Mouse (Mus musculus) lung, postnatal 0 days (tissue): ENCODE results near the gene Usp34. TPM values are rescaled to one million over a fixed set of nuclear protein-coding genes. Genes with fewer than 3 reads are reported as not detected.
A peak's percentile ranks its signal among the peaks of the same experiment; 100 is the strongest.
"Not testable (repeated sequence)": the region's sequence is repeated elsewhere in the genome, so short reads cannot be mapped to it uniquely, and the experiment has no call there.

Experiments used
- ATAC-seq: fragments of 200-750 bp; cut with Nextera tagmentation; 2 replicates; pipeline ENCODE4 v1.8.0; 2017; ENCODE audit warnings: moderate library complexity
- DNase-seq: peaks from one replicate; pipeline ENCODE4 v3.0.0-alpha.2; 2016; ENCODE audit warnings: low spot score
- H3K27ac ChIP-seq: fragments of 300-500 bp; sonication (generic); 2 replicates; pipeline ENCODE4 v1.5.1; 2014; ENCODE audit warnings: antibody characterized with exemption, mild to moderate bottlenecking, low read length, mixed read lengths
- H3K27me3 ChIP-seq: fragments of 300-500 bp; sonication (generic); replicated peaks from 2 replicates; pipeline ENCODE4 v1.6.1; 2014; ENCODE audit warnings: low read length, mixed read lengths; ENCODE audit not compliant: insufficient read depth
- H3K36me3 ChIP-seq: fragments of 300-500 bp; sonication (generic); 2 replicates; pipeline ENCODE4 v1.6.1; 2014; ENCODE audit warnings: low read length, mixed read lengths; ENCODE audit not compliant: insufficient read depth
- H3K4me1 ChIP-seq: fragments of 300-500 bp; sonication (generic); 2 replicates; pipeline ENCODE4 v1.6.1; 2014; ENCODE audit warnings: antibody characterized with exemption, low read depth, low read length, mixed read lengths; ENCODE audit not compliant: insufficient read depth
- H3K4me2 ChIP-seq: fragments of 300-500 bp; sonication (generic); replicated peaks from 2 replicates; pipeline ENCODE4 v1.6.1; 2014; ENCODE audit warnings: low read depth, mild to moderate bottlenecking, low read length, moderate library complexity, mixed read lengths
- H3K4me3 ChIP-seq: fragments of 300-500 bp; sonication (generic); 2 replicates; pipeline ENCODE4 v1.5.1; 2014; ENCODE audit warnings: low read depth, low read length
- H3K9ac ChIP-seq: fragments of 300-500 bp; sonication (generic); replicated peaks from 2 replicates; pipeline ENCODE4 v1.6.1; 2014; ENCODE audit warnings: low read depth, mild to moderate bottlenecking
- H3K9me3 ChIP-seq: fragments of 300-500 bp; sonication (generic); 2 replicates; pipeline ENCODE4 v1.6.1; 2016; ENCODE audit warnings: low read length, mixed read lengths
- CTCF ChIP-seq: IDR thresholded peaks from 2 replicates; pipeline ENCODE4 v1.5.1; 2016; ENCODE audit warnings: antibody characterized with exemption, mild to moderate bottlenecking
- EP300 ChIP-seq: IDR thresholded peaks from 2 replicates; pipeline ENCODE4 v1.6.1; 2016; ENCODE audit warnings: antibody characterized with exemption, mild to moderate bottlenecking, control low read depth
- WGBS: fragments of 180-500 bp; shearing (Covaris S2); extraction: QIAGEN DNeasy Blood & Tissue Kit; methylation state at CpG from one replicate; pipeline ENCODE4 v1.1.7; 2014; 5-methylcytosine and 5-hydroxymethylcytosine counted together
- polyA plus RNA-seq: library from polyadenylated mRNA; unstranded; fragments of >200 nt; fragmentation: Nextera tagmentation; extraction: Ambion mirVana; gene quantifications from 2 replicates; pipeline ENCODE4 v1.2.1, GENCODE M21; 2015

Gene Usp34
- polyA plus RNA-seq, 1 experiment from 2014 or later: 15.3 TPM

GRCm38 (mm10) chr11:23329413-23329812 lies 22.7 kb downstream of the Usp34 start:
- no peak overlapping the region for H3K4me2 ChIP-seq
- no peak for ATAC-seq
- no peak overlapping the region for H3K9ac ChIP-seq
- H3K36me3 ChIP-seq: no peaks in the 10 kb centered on the region
- no peak overlapping the region for H3K27ac ChIP-seq
- no peak for DNase-seq
- no peak overlapping the region for H3K4me3 ChIP-seq
- 91% methylated on average over 2 of the region's 2 CpGs for WGBS
- H3K9me3 ChIP-seq: no peaks in the 10 kb centered on the region
- no peaks in the 10 kb centered on the region for H3K27me3 ChIP-seq
- H3K4me1 ChIP-seq: no peaks in the 10 kb centered on the region
- TF ChIP-seq EP300 (no peak), CTCF (no peak)

GRCm38 (mm10) chr11:23332136-23332535 lies 25.4 kb downstream of the Usp34 start:
- Histone ChIP-seq H3K4me1 (no peaks in the 10 kb centered on the region), H3K4me2 (no peak overlapping the region), H3K36me3 (no peaks in the 10 kb centered on the region), H3K27me3 (no peaks in the 10 kb centered on the region), H3K9ac (no peak overlapping the region), H3K27ac (no peak overlapping the region), H3K9me3 (no peaks in the 10 kb centered on the region), H3K4me3 (no peak overlapping the region)
- no peak for TF ChIP-seq EP300
- no peak for TF ChIP-seq CTCF
- no peak for ATAC-seq
- no peak for DNase-seq
- 83% methylated on average over 3 of the region's 3 CpGs for WGBS

GRCm38 (mm10) chr11:23335160-23335559 lies 28.5 kb downstream of the Usp34 start:
- Histone ChIP-seq H3K36me3 (0 out of 2 replicates have a peak, but pooled peaks cover 3% of the 10 kb centered on the region), H3K4me3 (no peak overlapping the region), H3K27ac (no peak overlapping the region), H3K4me2 (no peak overlapping the region), H3K27me3 (no peaks in the 10 kb centered on the region), H3K9me3 (no peaks in the 10 kb centered on the region), H3K9ac (no peak overlapping the region), H3K4me1 (no peaks in the 10 kb centered on the region)
- DNase-seq (no peak), ATAC-seq (no peak)
- WGBS: 44% methylated on average over 1 of the region's 1 CpGs
- TF ChIP-seq EP300 (no peak), CTCF (no peak)

- not testable (repeated sequence) for H3K4me3 ChIP-seq, H3K27ac ChIP-seq, H3K4me2 ChIP-seq, H3K9ac ChIP-seq, H3K27me3 ChIP-seq, H3K9me3 ChIP-seq, H3K4me1 ChIP-seq, DNase-seq, ATAC-seq
- TF ChIP-seq CTCF: peak; percentile 38
- H3K36me3 ChIP-seq: peaks cover 17% of the 10 kb centered on the region; the same call in 1 of the 2 replicates
- 66% methylated on average over 5 of the region's 5 CpGs for WGBS
Measured at GRCm38 (mm10) chr11:23357226-23357625, 50.5 kb downstream of the Usp34 start.

GRCm38 (mm10) chr11:23359687-23360235 lies 53.1 kb downstream of the Usp34 start:
- H3K27ac ChIP-seq, ATAC-seq, H3K4me1 ChIP-seq, H3K9ac ChIP-seq, DNase-seq, H3K9me3 ChIP-seq, H3K4me2 ChIP-seq, H3K27me3 ChIP-seq, H3K4me3 ChIP-seq: not testable (repeated sequence)
- H3K36me3 ChIP-seq: peaks cover 26% of the 10 kb centered on the region; the same call in 1 of the 2 replicates
- WGBS: 80% methylated on average over 1 of the region's 1 CpGs

GRCm38 (mm10) chr11:23362305-23362704 lies 55.6 kb downstream of the Usp34 start:
- Histone ChIP-seq H3K4me2 (no peak overlapping the region), H3K4me1 (no peaks in the 10 kb centered on the region), H3K4me3 (no peak overlapping the region), H3K9me3 (no peaks in the 10 kb centered on the region), H3K27me3 (no peaks in the 10 kb centered on the region), H3K27ac (no peak overlapping the region), H3K9ac (no peak overlapping the region), H3K36me3 (peaks cover 20% of the 10 kb centered on the region; the same call in 1 of the 2 replicates)
- ATAC-seq (no peak), DNase-seq (no peak)
- no peak for TF ChIP-seq CTCF
- TF ChIP-seq EP300: no peak

GRCm38 (mm10) chr11:23364348-23364747 lies 57.7 kb downstream of the Usp34 start:
- no peaks in the 10 kb centered on the region for H3K27me3 ChIP-seq
- DNase-seq (no peak), ATAC-seq (no peak)
- no peak overlapping the region for H3K4me3 ChIP-seq
- H3K4me1 ChIP-seq: no peaks in the 10 kb centered on the region
- no peaks in the 10 kb centered on the region for H3K9me3 ChIP-seq
- no peak overlapping the region for H3K27ac ChIP-seq
- H3K36me3 ChIP-seq: peaks cover 15% of the 10 kb centered on the region; the same call in 1 of the 2 replicates
- WGBS: 88% methylated on average over 3 of the region's 3 CpGs
- TF ChIP-seq CTCF (no peak), EP300 (no peak)
- H3K4me2 ChIP-seq: no peak overlapping the region
- no peak overlapping the region for H3K9ac ChIP-seq
